Mouse (Mus musculus): ENCODE data around the gene Gm20695.

GRCm38 (mm10) chr16:3893739-3894138 lies 9.3 kb downstream of the Gm20695 start:
- TF ChIP-seq FLI1 (IDR thresholded peaks at IDR 0.05; ENCODE audit: low read length), result no peak
- TF ChIP-seq GATA1 (IDR thresholded peaks at IDR 0.05; ENCODE audit: borderline replicate concordance, low read length), result no peak

Data from megakaryocyte, embryonic 14.5 days (primary cell).